Mouse (Mus musculus) mesoderm, embryonic 11.5 days (tissue): ENCODE data around the gene Abcc8.
"Not testable (repeated sequence)": the region's sequence is repeated elsewhere in the genome, so short reads cannot be mapped to it uniquely, and the experiment has no call there.

Experiments
- DNase-seq: peaks from one replicate; pipeline ENCODE4 v3.0.0-alpha.2; 2012; ENCODE audit warnings: low read depth, low spot score

Abcc8 gene

GRCm38 (mm10) chr7:46179431-46180275 lies at the start of gene Abcc8:
Gene Abcc8 (minus strand): TSS chr7:46180033.
- peak; percentile 24 for DNase-seq

- no peak for DNase-seq
These were observed 47.1 kb upstream of the Abcc8 start for GRCm38 (mm10) chr7:46226936-46227335.

- DNase-seq = peak; percentile 62
These were observed 46.4 kb upstream of the Abcc8 start for GRCm38 (mm10) chr7:46226253-46226652.

GRCm38 (mm10) chr7:46220591-46221129 lies 40.8 kb upstream of the Abcc8 start:
- no peak for DNase-seq

- peak; percentile 71 for DNase-seq
These were observed 38.6 kb upstream of the Abcc8 start for GRCm38 (mm10) chr7:46218415-46218814.

GRCm38 (mm10) chr7:46216481-46216880 lies 36.6 kb upstream of the Abcc8 start:
- no peak for DNase-seq

- no peak for DNase-seq
These were observed 30.4 kb upstream of the Abcc8 start for GRCm38 (mm10) chr7:46210276-46210675.

- no peak for DNase-seq
These were observed 28.3 kb upstream of the Abcc8 start for GRCm38 (mm10) chr7:46208131-46208530.

- DNase-seq = no peak
These were observed 24.9 kb upstream of the Abcc8 start for GRCm38 (mm10) chr7:46204775-46205174.

GRCm38 (mm10) chr7:46204046-46204471 lies 24.2 kb upstream of the Abcc8 start:
- DNase-seq = peak; percentile 42

GRCm38 (mm10) chr7:46201649-46202048 lies 21.8 kb upstream of the Abcc8 start:
- peak; percentile 51 for DNase-seq

GRCm38 (mm10) chr7:46200021-46200420 lies 20.2 kb upstream of the Abcc8 start:
- DNase-seq = no peak

GRCm38 (mm10) chr7:46195356-46195755 lies 15.5 kb upstream of the Abcc8 start:
- DNase-seq = no peak

- no peak for DNase-seq
These were observed 4.4 kb upstream of the Abcc8 start for GRCm38 (mm10) chr7:46184232-46184631.

- DNase-seq = peak; percentile 79
These were observed 1.8 kb upstream of the Abcc8 start for GRCm38 (mm10) chr7:46181590-46181989.

- DNase-seq = not testable (repeated sequence)
These were observed 10.9 kb downstream of the Abcc8 start for GRCm38 (mm10) chr7:46168980-46169379.

GRCm38 (mm10) chr7:46168402-46168801 lies 11.4 kb downstream of the Abcc8 start:
- DNase-seq = no peak

GRCm38 (mm10) chr7:46167901-46168300 lies 11.9 kb downstream of the Abcc8 start:
- DNase-seq = no peak

- no peak for DNase-seq
These were observed 14.0 kb downstream of the Abcc8 start for GRCm38 (mm10) chr7:46165876-46166275.

GRCm38 (mm10) chr7:46162731-46163130 lies 17.1 kb downstream of the Abcc8 start:
- no peak for DNase-seq

GRCm38 (mm10) chr7:46162132-46162727 lies 17.6 kb downstream of the Abcc8 start:
- no peak for DNase-seq

- DNase-seq = no peak
These were observed 18.2 kb downstream of the Abcc8 start for GRCm38 (mm10) chr7:46161615-46162014.

GRCm38 (mm10) chr7:46157746-46158145 lies 22.1 kb downstream of the Abcc8 start:
- no peak for DNase-seq
